ENCODE assay signal across 20 mouse cellular contexts in the genomic region with DNA sequence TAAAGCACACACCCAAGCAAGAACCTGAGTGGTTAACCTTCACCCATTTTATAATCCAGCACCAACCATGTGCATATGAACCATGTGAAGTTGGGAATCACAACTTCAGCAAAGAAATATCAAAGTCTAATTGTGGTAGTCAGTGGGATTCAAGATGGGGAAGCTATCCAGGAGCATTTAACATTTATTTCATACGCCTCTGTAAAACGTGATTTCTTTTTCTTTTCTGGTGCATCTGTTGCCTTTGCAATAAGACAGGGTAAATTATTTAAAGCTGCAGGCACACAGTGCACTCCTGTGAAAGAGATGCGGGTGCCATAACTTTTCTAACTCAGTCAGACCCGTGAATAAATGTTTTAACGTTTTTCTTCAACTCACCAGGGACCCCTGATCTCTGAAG. TPM values are rescaled to one million over a fixed set of nuclear protein-coding genes. Genes with fewer than 3 reads are reported as not detected.
"Had no signal": no experiment of that assay in that cellular context is flagged by ENCODE, and none has a peak within 500 bp of the region (broad histone marks: within the 10 kb centered on the region; RNA-seq: fewer than 3 reads in every experiment).

No protein-coding gene starts in this region.

- H3K9ac ChIP-seq: liver, embryonic 15.5 days; liver, postnatal 0 days; lung, embryonic 15.5 days; midbrain, embryonic 12.5 days; neural tube, embryonic 12.5 days; stomach, embryonic 15.5 days had no signal

- ATAC-seq: liver, postnatal 0 days; lung, postnatal 0 days had no signal

- H3K9me3 ChIP-seq: liver, embryonic 15.5 days; lung, embryonic 15.5 days; midbrain, embryonic 12.5 days; neural tube, embryonic 12.5 days; stomach, embryonic 15.5 days had no signal

- H3K4me1 ChIP-seq: liver, embryonic 15.5 days; lung, embryonic 15.5 days; megakaryocyte, embryonic 14.5 days; midbrain, embryonic 12.5 days; neural tube, embryonic 12.5 days; stomach, embryonic 15.5 days had no signal

- H3K4me3 ChIP-seq: liver, embryonic 15.5 days; lung, embryonic 15.5 days; megakaryocyte, embryonic 14.5 days; midbrain, embryonic 12.5 days; neural tube, embryonic 12.5 days; stomach, embryonic 15.5 days had no signal

- H3K36me3 ChIP-seq: liver, embryonic 15.5 days; lung, embryonic 15.5 days; midbrain, embryonic 12.5 days; neural tube, embryonic 12.5 days; stomach, embryonic 15.5 days had no signal

- H3K4me2 ChIP-seq: liver, embryonic 15.5 days; lung, embryonic 15.5 days; midbrain, embryonic 12.5 days; neural tube, embryonic 12.5 days; stomach, embryonic 15.5 days had no signal

- H3K27me3 ChIP-seq: liver, embryonic 15.5 days; lung, embryonic 15.5 days; megakaryocyte, embryonic 14.5 days; midbrain, embryonic 12.5 days; neural tube, embryonic 12.5 days; stomach, embryonic 15.5 days had no signal

- H3K27ac ChIP-seq: liver, embryonic 15.5 days; lung, embryonic 15.5 days; macrophage; midbrain, embryonic 12.5 days; neural tube, embryonic 12.5 days; stomach, embryonic 15.5 days; stomach, postnatal 0 days had no signal

- DNase-seq: liver, postnatal 0 days; lung, adult 2 months; lung, postnatal 14 days; lung, postnatal 36 days; midbrain, embryonic 14.5 days; right cerebral cortex, postnatal 14 days; thymus, adult 18-20 months; thymus, postnatal 14 days; thymus, postnatal 36 days had no signal

RNA-seq across cellular contexts. Expression of gene Rimbp2, which starts 58.4 kb away (rescaled TPM):
- polyA plus RNA-seq: liver, embryonic 15.5 days; liver, postnatal 0 days; lung, postnatal 0 days; macrophage; spleen, adult 2 months; thymus, postnatal 0 days had no signal
